Mouse (Mus musculus) MEL (cell line): ENCODE measurements around the gene Mcf2l.

Experiments used
- BHLHE40 ChIP-seq: IDR thresholded peaks from 2 replicates; pipeline ENCODE4 v1.6.1; 2012; ENCODE audit warnings: low read depth, mild to moderate bottlenecking, inconsistent platforms, low read length, improper control_type of control experiment, borderline replicate concordance
- CHD2 ChIP-seq: IDR thresholded peaks from 2 replicates; pipeline ENCODE4 v1.6.1; 2011; ENCODE audit warnings: low read length, improper control_type of control experiment
- CTCF ChIP-seq, 3 experiments: IDR thresholded peaks in 2 of 3; conservative IDR thresholded peaks in 1 of 3; 2 replicates each; pipeline ENCODE4 v1.5.1; 2011 to 2012; ENCODE audit warnings: low read length in 3 of 3, low read depth in 2 of 3, mild to moderate bottlenecking in 2 of 3, improper control_type of control experiment in 1 of 3, inconsistent platforms in 1 of 3, mixed read lengths in 1 of 3, moderate library complexity in 1 of 3; ENCODE audit not compliant: control insufficient read depth in 1 of 3, insufficient read depth in 1 of 3, poor library complexity in 1 of 3, severe bottlenecking in 1 of 3
- ELF1 ChIP-seq: IDR thresholded peaks from 2 replicates; pipeline ENCODE4 v1.6.1; 2014; ENCODE audit warnings: low read depth, mild to moderate bottlenecking, inconsistent platforms, low read length, improper control_type of control experiment, moderate library complexity
- EP300 ChIP-seq, 2 experiments: IDR thresholded peaks; 2 replicates each; pipeline ENCODE4 v1.6.1; 2011; ENCODE audit warnings: improper control_type of control experiment in 2 of 2, low read length in 2 of 2, low read depth in 1 of 2, mild to moderate bottlenecking in 1 of 2
- GATA1 ChIP-seq: IDR thresholded peaks from 2 replicates; pipeline ENCODE4 v1.6.1; 2011; ENCODE audit warnings: low read depth, low read length, improper control_type of control experiment
- HCFC1 ChIP-seq: IDR thresholded peaks from 2 replicates; pipeline ENCODE4 v1.6.1; 2012; ENCODE audit warnings: low read depth, mild to moderate bottlenecking, inconsistent platforms, low read length, improper control_type of control experiment, moderate library complexity
- MAX ChIP-seq: IDR thresholded peaks from 2 replicates; pipeline ENCODE4 v1.6.1; 2011; ENCODE audit warnings: low read length, improper control_type of control experiment
- MAZ ChIP-seq: IDR thresholded peaks from 2 replicates; pipeline ENCODE4 v1.6.1; 2012; ENCODE audit warnings: low read depth, mild to moderate bottlenecking, inconsistent platforms, low read length, improper control_type of control experiment
- MYB ChIP-seq: IDR thresholded peaks from 2 replicates; pipeline ENCODE4 v1.6.1; 2011; ENCODE audit warnings: mild to moderate bottlenecking, low read depth, low read length, improper control_type of control experiment
- POLR2A ChIP-seq, 2 experiments: IDR thresholded peaks; 2 replicates each; pipeline ENCODE4 v1.6.1; 2011 to 2012; ENCODE audit warnings: low read length in 2 of 2, mild to moderate bottlenecking in 2 of 2, control low read depth in 1 of 2, improper control_type of control experiment in 1 of 2, low read depth in 1 of 2, moderate library complexity in 1 of 2; ENCODE audit not compliant: control insufficient read depth in 1 of 2, insufficient read depth in 1 of 2, poor library complexity in 1 of 2
- POLR2AphosphoS2 ChIP-seq: IDR thresholded peaks from 2 replicates; pipeline ENCODE4 v1.6.1; 2011; ENCODE audit warnings: low read length, improper control_type of control experiment
- ZC3H11A ChIP-seq: IDR thresholded peaks from 2 replicates; pipeline ENCODE4 v1.6.1; 2012; ENCODE audit warnings: low read depth, mild to moderate bottlenecking, inconsistent platforms, low read length, improper control_type of control experiment
- ZNF384 ChIP-seq: IDR thresholded peaks from 2 replicates; pipeline ENCODE4 v1.6.1; 2012; ENCODE audit warnings: low read depth, mild to moderate bottlenecking, inconsistent platforms, low read length, improper control_type of control experiment

DNA sequence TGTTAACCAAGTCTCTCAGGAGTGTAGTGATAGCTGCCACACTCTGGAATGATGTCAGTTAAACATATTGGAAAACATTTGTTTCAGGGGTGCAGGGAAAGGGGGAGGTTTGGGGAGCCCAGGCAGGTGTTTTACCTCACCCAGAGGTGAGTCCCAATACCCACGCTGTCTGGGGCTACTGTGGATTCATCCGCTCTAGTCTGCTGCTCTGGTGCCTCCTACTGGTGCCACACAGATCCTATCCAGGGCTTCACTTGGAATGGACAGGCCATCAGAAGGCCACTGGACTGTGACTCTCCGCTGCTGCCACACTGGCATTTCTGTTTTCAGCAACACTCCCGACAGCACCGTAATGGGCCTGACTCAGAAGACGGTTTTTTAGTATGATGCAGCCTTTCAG is 7.8 kb upstream of the Mcf2l start:
- no peak for TF ChIP-seq ZNF384
- TF ChIP-seq CTCF (IDR thresholded peaks at IDR 0.05 in 2 of 3, conservative IDR thresholded peaks at IDR 0.05 in 1 of 3; ENCODE audit: control insufficient read depth in 1 of 3, insufficient read depth in 1 of 3, low read depth in 2 of 3, low read length in 3 of 3, poor library complexity in 1 of 3, severe bottlenecking in 1 of 3), result 0 out of 6 replicates have a peak, but pooled peaks of 2 of the 3 experiments have one; percentile 4 to 7
- TF ChIP-seq ZC3H11A, result no peak
- no peak for TF ChIP-seq EP300 (IDR thresholded peaks at IDR 0.05; ENCODE audit: low read depth in 1 of 2, low read length in 2 of 2)
- TF ChIP-seq MYB, result no peak
- no peak for TF ChIP-seq CHD2
- TF ChIP-seq POLR2A (IDR thresholded peaks at IDR 0.05; ENCODE audit: control insufficient read depth in 1 of 2, insufficient read depth in 1 of 2, low read depth in 1 of 2, low read length in 2 of 2, poor library complexity in 1 of 2), result no peak
- no peak for TF ChIP-seq MAZ
- TF ChIP-seq HCFC1, result no peak
- TF ChIP-seq POLR2AphosphoS2, result no peak
- no peak for TF ChIP-seq BHLHE40
- no peak for TF ChIP-seq MAX
- TF ChIP-seq GATA1, result no peak
- no peak for TF ChIP-seq ELF1
